Mouse (Mus musculus) thymus, adult 2 months (tissue): ENCODE results near the gene Dnah17. TPM values are rescaled to one million over a fixed set of nuclear protein-coding genes. Genes with fewer than 3 reads are reported as not detected.
A peak's percentile ranks its signal among the peaks of the same experiment; 100 is the strongest.

Experiments
- DNase-seq: peaks from one replicate; pipeline ENCODE4 v3.0.0; 2021
- H3K27ac ChIP-seq: fragments of 200-500 bp; 2 replicates; pipeline ENCODE4 v1.5.1; 2012; ENCODE audit warnings: low read length, control low read depth; ENCODE audit not compliant: control insufficient read depth, insufficient read depth
- H3K27me3 ChIP-seq: fragments of 200-500 bp; 2 replicates; pipeline ENCODE4 v1.6.1; 2012; ENCODE audit warnings: mild to moderate bottlenecking, low read length, moderate library complexity, mixed read lengths; ENCODE audit not compliant: control insufficient read depth, insufficient read depth
- H3K36me3 ChIP-seq: fragments of 200-500 bp; 2 replicates; pipeline ENCODE4 v1.6.1; 2012; ENCODE audit warnings: mild to moderate bottlenecking, low read length, moderate library complexity; ENCODE audit not compliant: control insufficient read depth, insufficient read depth
- H3K4me1 ChIP-seq: fragments of 200-500 bp; replicated peaks from 2 replicates; pipeline ENCODE4 v1.6.1; 2012; ENCODE audit warnings: low read length; ENCODE audit not compliant: control insufficient read depth, insufficient read depth
- H3K4me3 ChIP-seq: fragments of 200-500 bp; 2 replicates; pipeline ENCODE4 v1.5.1; 2012; ENCODE audit warnings: mild to moderate bottlenecking, low read length, control low read depth, moderate library complexity; ENCODE audit not compliant: control insufficient read depth, insufficient read depth
- CTCF ChIP-seq: fragments of 200-500 bp; IDR thresholded peaks from 2 replicates; pipeline ENCODE4 v1.5.1; 2012; ENCODE audit warnings: mild to moderate bottlenecking, control low read depth, low read length, moderate library complexity, borderline replicate concordance; ENCODE audit not compliant: control insufficient read depth, poor library complexity, insufficient read depth; ENCODE audit errors: extremely low read depth
- POLR2A ChIP-seq: fragments of 200-500 bp; IDR thresholded peaks from 2 replicates; pipeline ENCODE4 v1.6.1; 2012; ENCODE audit warnings: mild to moderate bottlenecking, low read length, control low read depth, moderate library complexity; ENCODE audit not compliant: control insufficient read depth, poor library complexity, insufficient read depth; ENCODE audit errors: extremely low read depth
- WGBS: fragments of 180-500 bp; shearing (Covaris S2); methylation state at CpG from one replicate; pipeline ENCODE4 v1.1.7; 2018; 5-methylcytosine and 5-hydroxymethylcytosine counted together
- polyA plus RNA-seq: library from polyadenylated mRNA; depleted of rRNA; stranded (reverse); fragments of >200 nt; gene quantifications from 2 replicates; pipeline ENCODE4 v1.2.3, GENCODE M21; 2012

The Dnah17 gene
- polyA plus RNA-seq, 1 experiment: 2.3 TPM

DNA sequence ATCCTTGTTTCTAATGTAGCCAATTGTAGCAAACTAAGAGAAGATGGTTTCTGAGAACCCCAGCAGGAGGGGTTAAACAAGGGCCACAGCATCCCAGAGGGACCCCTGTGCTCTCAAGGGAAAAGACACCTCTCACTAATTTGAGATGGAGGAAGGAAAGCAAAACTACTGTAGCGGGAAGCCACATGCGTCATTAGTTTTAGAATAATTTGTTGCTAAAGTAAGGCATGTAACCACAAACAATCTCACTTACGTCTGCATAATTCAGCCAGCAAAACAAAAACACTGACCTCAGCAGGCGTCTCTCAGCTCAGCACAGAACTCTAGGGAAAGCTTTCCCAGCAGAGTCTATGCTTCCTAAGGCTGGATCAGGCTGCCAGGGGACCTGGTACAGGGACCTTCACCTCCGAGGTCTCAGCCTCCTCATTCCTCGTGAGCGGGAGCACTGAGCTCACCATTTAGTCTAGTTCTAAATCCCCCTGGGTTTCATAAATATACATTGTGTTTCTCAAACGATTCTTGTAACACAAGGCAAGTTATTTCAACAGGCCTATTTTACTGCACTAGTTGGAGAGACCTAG lies 26.1 kb upstream of the Dnah17 start:
- Histone ChIP-seq H3K36me3 (no peaks in the 10 kb centered on the region; the same call in 1 of the 2 replicates), H3K27ac (0 out of 2 replicates have a peak overlapping the region, but pooled peaks have one; percentile 11), H3K27me3 (no peaks in the 10 kb centered on the region), H3K4me3 (no peak overlapping the region), H3K4me1 (no peaks in the 10 kb centered on the region)
- 92% methylated on average over 8 of the region's 8 CpGs for WGBS
- no peak for TF ChIP-seq CTCF
- no peak for TF ChIP-seq POLR2A
- no peak for DNase-seq

GRCm38 (mm10) chr11:118152964-118153363 lies 22.5 kb upstream of the Dnah17 start:
- TF ChIP-seq CTCF (no peak), POLR2A (no peak)
- H3K36me3 ChIP-seq: no peaks in the 10 kb centered on the region
- 0 out of 2 replicates have a peak, but pooled peaks cover 2% of the 10 kb centered on the region for H3K4me1 ChIP-seq
- H3K27me3 ChIP-seq: no peaks in the 10 kb centered on the region
- 43% methylated on average over 4 of the region's 4 CpGs for WGBS
- no peak for DNase-seq
- no peak overlapping the region for H3K4me3 ChIP-seq
- H3K27ac ChIP-seq: no peak overlapping the region

DNA sequence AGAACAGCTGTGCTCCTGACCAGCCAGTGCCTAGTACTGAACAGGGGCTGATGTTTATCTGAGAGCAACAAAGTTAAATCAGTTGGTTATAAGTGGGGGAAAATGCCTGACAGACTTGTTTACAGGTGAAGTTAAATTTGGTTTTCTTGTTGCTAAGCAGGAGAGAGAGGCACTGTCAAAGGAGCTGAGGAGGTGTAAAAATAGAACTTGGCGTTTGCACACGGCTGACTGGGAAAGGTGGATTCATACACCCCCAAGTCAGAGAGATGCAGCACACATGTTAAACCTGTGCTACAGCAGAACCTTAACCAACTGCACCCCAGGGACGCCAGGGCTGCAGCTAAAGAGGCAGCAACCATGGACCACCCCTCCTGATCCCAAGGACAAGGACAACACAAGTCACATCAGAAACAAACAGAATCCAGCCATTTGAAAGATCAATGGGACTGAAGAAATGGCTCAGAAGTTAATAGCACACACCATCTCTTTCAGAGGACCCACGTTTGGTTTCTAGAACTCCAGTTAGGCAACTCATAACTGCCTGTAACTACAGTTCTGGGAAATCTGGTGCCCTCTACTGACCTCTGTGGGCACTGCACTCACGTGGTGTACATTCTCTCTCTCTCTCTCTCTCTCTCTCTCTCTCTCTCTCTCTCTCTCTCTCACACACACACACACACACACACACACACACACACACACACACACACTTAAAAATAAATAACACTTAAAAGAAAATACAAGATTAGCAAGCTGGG lies 21.2 kb upstream of the Dnah17 start:
- no peak for TF ChIP-seq CTCF
- DNase-seq: no peak
- WGBS: 92% methylated on average over 5 of the region's 5 CpGs
- Histone ChIP-seq H3K27me3 (no peaks in the 10 kb centered on the region), H3K36me3 (no peaks in the 10 kb centered on the region), H3K4me1 (peaks cover 8% of the 10 kb centered on the region), H3K4me3 (no peak overlapping the region), H3K27ac (no peak overlapping the region)

GRCm38 (mm10) chr11:118150115-118150701 lies 19.8 kb upstream of the Dnah17 start:
- DNase-seq: no peak
- no peak overlapping the region for H3K4me3 ChIP-seq
- peaks cover 17% of the 10 kb centered on the region for H3K4me1 ChIP-seq
- 96% methylated on average over 9 of the region's 9 CpGs for WGBS
- no peak for TF ChIP-seq POLR2A
- TF ChIP-seq CTCF: no peak
- H3K36me3 ChIP-seq: no peaks in the 10 kb centered on the region
- H3K27me3 ChIP-seq: no peaks in the 10 kb centered on the region
- no peak overlapping the region for H3K27ac ChIP-seq

DNA sequence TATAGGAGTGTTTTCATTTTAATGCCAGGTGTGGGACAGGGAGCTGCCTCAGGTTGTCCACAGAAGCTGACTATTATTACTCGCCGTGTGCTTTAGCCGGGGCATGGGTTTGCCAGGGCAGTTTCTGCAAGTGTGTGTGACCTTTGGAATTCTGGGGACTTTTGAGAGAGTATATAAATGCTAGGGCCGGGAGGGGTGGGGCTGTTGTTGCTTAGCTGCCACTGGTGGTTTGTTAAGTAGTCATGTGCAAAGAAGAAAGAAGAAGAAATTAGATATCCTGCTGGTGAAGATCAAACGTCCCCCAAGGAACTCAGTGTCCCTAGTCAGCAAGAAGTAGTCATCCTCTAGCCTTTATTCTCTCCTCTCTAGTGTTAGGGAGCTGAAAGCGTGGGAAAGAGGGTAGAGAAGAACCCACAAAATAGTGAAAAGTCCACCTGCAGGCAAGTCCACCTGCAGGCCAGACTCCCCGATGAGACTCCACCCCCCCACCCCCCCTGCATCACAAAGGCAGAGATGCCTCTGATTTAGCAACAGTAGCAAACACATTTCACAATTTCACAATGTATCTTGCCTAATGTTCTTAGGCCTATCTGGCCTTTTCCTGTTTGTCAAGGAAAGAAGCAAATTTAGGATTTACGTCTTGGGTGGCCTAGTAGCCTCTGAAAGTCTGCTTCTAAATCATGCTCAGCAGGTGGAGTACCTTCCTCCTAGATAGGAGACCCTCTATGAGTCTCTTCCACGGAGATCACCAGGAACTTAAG lies 17.6 kb upstream of the Dnah17 start:
- 0 out of 2 replicates have a peak overlapping the region, but pooled peaks have one; percentile 7 for H3K27ac ChIP-seq
- WGBS: 48% methylated on average over 9 of the region's 9 CpGs
- no peak overlapping the region for H3K4me3 ChIP-seq
- TF ChIP-seq CTCF (no peak), POLR2A (no peak)
- no peaks in the 10 kb centered on the region for H3K36me3 ChIP-seq
- no peak for DNase-seq
- no peaks in the 10 kb centered on the region for H3K27me3 ChIP-seq
- H3K4me1 ChIP-seq: peaks cover 31% of the 10 kb centered on the region

- Histone ChIP-seq H3K36me3 (no peaks in the 10 kb centered on the region), H3K27ac (peak overlapping the region; percentile 65), H3K4me1 (peaks cover 40% of the 10 kb centered on the region), H3K4me3 (peak overlapping the region; percentile 44), H3K27me3 (no peaks in the 10 kb centered on the region)
- 85% methylated on average over 10 of the region's 10 CpGs for WGBS
- no peak for DNase-seq
- no peak for TF ChIP-seq CTCF
- no peak for TF ChIP-seq POLR2A
Observed at GRCm38 (mm10) chr11:118146446-118146845, 16.0 kb upstream of the Dnah17 start.
